8 mouse cellular contexts compared by ENCODE assay signal in genomic region chr12:105784196-105784999, GRCm38 (mm10). TPM values are rescaled to one million over a fixed set of nuclear protein-coding genes. Genes with fewer than 3 reads are reported as not detected.
DNase-seq lines count a peak whose midpoint lies in the region; ATAC-seq and TF ChIP-seq lines count a peak whose summit lies in the region.

Gene Papola (plus strand): TSS chr12:105784694.

- peak; percentile 70 to 79 for DNase-seq in gastrocnemius, adult 8-10 months (ENCODE audit: low spot score in 2 of 2)
- peak; percentile 82 for DNase-seq in hindlimb bud, embryonic 11.5 days (ENCODE audit: extremely low spot score, low read depth, low spot score)
- DNase-seq in left cerebral cortex, adult 8-10 months (ENCODE audit: low spot score in 2 of 2) = peak; percentile 83 to 90
- peak; percentile 95 for DNase-seq in right cerebral cortex, postnatal 10 days (ENCODE audit: low spot score in 2 of 2)
- peak; percentile 74 for DNase-seq in urinary bladder, postnatal 25 days (ENCODE audit: low spot score)

- H3K4me3 ChIP-seq in cortical plate, adult 2 months (ENCODE audit: insufficient read depth, low read length) = peak within 1 kb of the TSS; percentile 90
- peak within 1 kb of the TSS; percentile 96 for H3K4me3 ChIP-seq in megakaryocyte, embryonic 14.5 days (replicated peaks)

- TF ChIP-seq POLR2A in cortical plate, adult 2 months (IDR thresholded peaks at IDR 0.05; ENCODE audit: extremely low read depth, insufficient read depth, low read length) = peak; percentile 90

- H3K36me3 ChIP-seq in megakaryocyte, embryonic 14.5 days (replicated peaks; ENCODE audit: low read length) = peaks cover 10% of the 10 kb centered on the region

- H3K27me3 ChIP-seq in megakaryocyte, embryonic 14.5 days (replicated peaks) = no peaks in the 10 kb centered on the region

- no peak for TF ChIP-seq CTCF in cortical plate, adult 2 months (IDR thresholded peaks at IDR 0.05; ENCODE audit: extremely low read depth, insufficient read depth, low read length)

- peaks cover 3% of the 10 kb centered on the region; the same call in 1 of the 2 replicates for H3K4me1 ChIP-seq in cortical plate, adult 2 months (ENCODE audit: control insufficient read depth, insufficient read depth, low read length)
- peaks cover 38% of the 10 kb centered on the region for H3K4me1 ChIP-seq in megakaryocyte, embryonic 14.5 days

- peak within 1 kb of the TSS; percentile 95 for H3K27ac ChIP-seq in cortical plate, adult 2 months (ENCODE audit: insufficient read depth, low read length)

- peak; percentile 77 for ATAC-seq in activated CD4-positive, CD25-positive, alpha-beta regulatory T cell, adult 4 months

- no peaks in the 10 kb centered on the region for H3K9me3 ChIP-seq in megakaryocyte, embryonic 14.5 days

RNA-seq across cellular contexts. Expression of gene Papola, which starts in this region (rescaled TPM):
- 100 to 1,000 TPM; 109 to 124 TPM for polyA plus RNA-seq in activated CD4-positive, CD25-positive, alpha-beta regulatory T cell, adult 4 months (2017; shearing (Covaris generic))
- 95.7 and 105 TPM in 2 replicates for polyA plus RNA-seq in cortical plate, adult 2 months (2012; rRNA removed)
- 10 to 100 TPM; 58.1 to 82.8 (median 62.0) TPM for total RNA-seq in gastrocnemius, adult 8-10 months (2022)
- 100 to 1,000 TPM; 117 to 139 (median 131) TPM for total RNA-seq in left cerebral cortex, adult 8-10 months (2022)
- polyA plus RNA-seq in megakaryocyte, embryonic 14.5 days (2012; ENCODE audit: insufficient read depth, low replicate concordance) = 30.8 and 73.1 TPM in 2 replicates

Comparison
In these comparisons a context has a peak if more than half of its experiments do, and no peak if none do; other contexts are left out.
1. Peak in every context shown above with its lines: DNase-seq, ATAC-seq, H3K4me3 ChIP-seq and H3K27ac ChIP-seq.